Mouse (Mus musculus): ENCODE results near the gene Agtpbp1. TPM values are rescaled to one million over a fixed set of nuclear protein-coding genes. Genes with fewer than 3 reads are reported as not detected.
"Not testable (repeated sequence)": the region's sequence is repeated elsewhere in the genome, so short reads cannot be mapped to it uniquely, and the experiment has no call there.

The Agtpbp1 gene
- polyA plus RNA-seq, 1 experiment from 2014 or later, result 44.7 TPM

GRCm38 (mm10) chr13:59605221-59605922, 20.3 kb upstream of the Agtpbp1 start:
- peaks cover 84% of the 10 kb centered on the region for H3K36me3 ChIP-seq

DNA sequence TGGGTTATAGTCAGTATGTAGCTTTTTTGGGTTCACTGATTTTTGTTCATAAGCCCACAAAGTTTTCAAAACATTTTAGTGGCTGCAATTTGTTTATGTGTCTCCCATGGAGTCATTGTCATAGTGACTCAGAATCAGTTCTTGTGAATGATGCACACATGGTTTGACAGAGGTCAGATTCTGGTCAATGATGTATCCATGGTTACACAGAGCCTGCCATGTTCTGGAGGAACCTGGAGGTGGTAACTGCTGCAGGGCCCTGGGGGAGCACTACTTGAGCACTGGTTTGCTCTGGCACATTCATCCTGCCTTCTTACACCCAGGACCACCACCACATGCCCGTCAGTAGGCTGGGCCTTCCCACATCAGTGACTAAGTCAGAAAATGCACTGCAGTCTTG, 19.5 kb upstream of the Agtpbp1 start:
- H3K4me2 ChIP-seq (replicated peaks), result no peak overlapping the region
- H3K4me3 ChIP-seq, result no peak overlapping the region
- no peaks in the 10 kb centered on the region for H3K27me3 ChIP-seq (replicated peaks)
- no peaks in the 10 kb centered on the region for H3K4me1 ChIP-seq
- no peak overlapping the region for H3K9ac ChIP-seq
- H3K36me3 ChIP-seq, result peaks cover 83% of the 10 kb centered on the region
- no peaks in the 10 kb centered on the region for H3K9me3 ChIP-seq
- WGBS, result 60% methylated on average over 1 of the region's 1 CpGs
- no peak overlapping the region for H3K27ac ChIP-seq
- no peak for ATAC-seq (ENCODE audit: low FRiP score, low read depth)

More at GRCm38 (mm10) chr13:59605221-59605922, 20.3 kb upstream of the Agtpbp1 start:
- Histone ChIP-seq H3K9me3 (no peaks in the 10 kb centered on the region), H3K4me3 (no peak overlapping the region), H3K4me2 (replicated peaks) (no peak overlapping the region), H3K27ac (no peak overlapping the region), H3K27me3 (replicated peaks) (no peaks in the 10 kb centered on the region), H3K4me1 (no peaks in the 10 kb centered on the region), H3K9ac (no peak overlapping the region)
- WGBS, result 83% methylated on average over 10 of the region's 10 CpGs
- ATAC-seq (ENCODE audit: low FRiP score, low read depth), result no peak

GRCm38 (mm10) chr13:59603096-59603495, 18.1 kb upstream of the Agtpbp1 start:
- no peak overlapping the region for H3K4me2 ChIP-seq (replicated peaks)
- H3K27ac ChIP-seq, result no peak overlapping the region
- H3K36me3 ChIP-seq, result peaks cover 74% of the 10 kb centered on the region
- no peak overlapping the region for H3K4me3 ChIP-seq
- no peaks in the 10 kb centered on the region for H3K27me3 ChIP-seq (replicated peaks)
- ATAC-seq (ENCODE audit: low FRiP score, low read depth), result no peak
- no peak overlapping the region for H3K9ac ChIP-seq
- 93% methylated on average over 5 of the region's 5 CpGs for WGBS
- no peaks in the 10 kb centered on the region for H3K9me3 ChIP-seq
- H3K4me1 ChIP-seq, result no peaks in the 10 kb centered on the region

- no peak for ATAC-seq (ENCODE audit: low FRiP score, low read depth)
- WGBS, result 93% methylated on average over 1 of the region's 1 CpGs
- H3K9me3 ChIP-seq, result no peaks in the 10 kb centered on the region
- H3K27me3 ChIP-seq (replicated peaks), result no peaks in the 10 kb centered on the region
- no peak overlapping the region for H3K27ac ChIP-seq
- peaks cover 77% of the 10 kb centered on the region for H3K36me3 ChIP-seq
- H3K4me2 ChIP-seq (replicated peaks), result no peak overlapping the region
- H3K4me3 ChIP-seq, result no peak overlapping the region
- H3K9ac ChIP-seq, result no peak overlapping the region
- peaks cover 6% of the 10 kb centered on the region for H3K4me1 ChIP-seq
These were observed 7.6 kb upstream of the Agtpbp1 start for GRCm38 (mm10) chr13:59592630-59593029.

- 97% methylated on average over 3 of the region's 3 CpGs for WGBS
- H3K36me3 ChIP-seq, result peaks cover 82% of the 10 kb centered on the region
- H3K4me1 ChIP-seq, result peaks cover 11% of the 10 kb centered on the region
These were observed 7.0 kb upstream of the Agtpbp1 start for GRCm38 (mm10) chr13:59592058-59592457.

DNA sequence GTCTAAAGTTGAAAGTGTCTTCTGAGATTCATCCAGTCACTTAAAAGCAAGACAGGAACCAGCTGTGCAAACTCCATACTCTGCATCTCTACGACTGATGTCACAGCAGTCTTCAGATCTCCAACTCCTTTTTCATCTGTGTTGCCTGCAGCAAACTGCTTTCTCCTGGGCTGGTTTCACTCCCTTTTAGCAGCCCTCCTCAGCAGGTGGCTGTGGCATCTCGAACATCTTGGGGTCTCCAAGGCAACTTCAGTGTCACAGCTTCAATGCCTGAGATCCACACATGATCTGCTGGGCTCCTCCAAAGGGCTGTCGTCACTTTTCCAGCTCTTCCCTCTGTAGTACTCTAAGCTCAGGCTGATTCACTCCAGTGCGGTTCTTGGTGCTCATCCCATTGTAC, 5.7 kb upstream of the Agtpbp1 start:
- H3K4me2 ChIP-seq (replicated peaks), result no peak overlapping the region
- H3K27ac ChIP-seq, result no peak overlapping the region
- ATAC-seq (ENCODE audit: low FRiP score, low read depth), result no peak
- no peaks in the 10 kb centered on the region for H3K27me3 ChIP-seq (replicated peaks)
- peaks cover 24% of the 10 kb centered on the region for H3K4me1 ChIP-seq
- no peaks in the 10 kb centered on the region for H3K9me3 ChIP-seq
- no peak overlapping the region for H3K4me3 ChIP-seq
- H3K9ac ChIP-seq, result no peak overlapping the region
- H3K36me3 ChIP-seq, result peaks cover 73% of the 10 kb centered on the region
- 89% methylated on average over 4 of the region's 4 CpGs for WGBS

More at GRCm38 (mm10) chr13:59592058-59592457, 7.0 kb upstream of the Agtpbp1 start:
- not testable (repeated sequence) for H3K9ac ChIP-seq; H3K4me3 ChIP-seq; H3K9me3 ChIP-seq; H3K27ac ChIP-seq; H3K4me2 ChIP-seq (replicated peaks); H3K27me3 ChIP-seq (replicated peaks); ATAC-seq (ENCODE audit: low FRiP score, low read depth)

GRCm38 (mm10) chr13:59589672-59590071, 4.6 kb upstream of the Agtpbp1 start:
- Histone ChIP-seq H3K4me3 (no peak overlapping the region), H3K9ac (no peak overlapping the region), H3K4me1 (peaks cover 25% of the 10 kb centered on the region), H3K27ac (no peak overlapping the region), H3K27me3 (replicated peaks) (no peaks in the 10 kb centered on the region), H3K36me3 (peaks cover 69% of the 10 kb centered on the region), H3K9me3 (no peaks in the 10 kb centered on the region), H3K4me2 (replicated peaks) (no peak overlapping the region)
- ATAC-seq (ENCODE audit: low FRiP score, low read depth), result no peak
- WGBS, result 87% methylated on average over 4 of the region's 4 CpGs

- Histone ChIP-seq H3K4me1 (peaks cover 30% of the 10 kb centered on the region), H3K4me2 (replicated peaks) (peak overlapping the region; percentile 93), H3K36me3 (peaks cover 47% of the 10 kb centered on the region), H3K27ac (no peak overlapping the region), H3K9me3 (no peaks in the 10 kb centered on the region), H3K27me3 (replicated peaks) (no peaks in the 10 kb centered on the region), H3K4me3 (no peak overlapping the region), H3K9ac (no peak overlapping the region)
- WGBS, result 97% methylated on average over 2 of the region's 2 CpGs
- ATAC-seq (ENCODE audit: low FRiP score, low read depth), result no peak
These were observed 2.2 kb upstream of the Agtpbp1 start for GRCm38 (mm10) chr13:59587201-59587600.

- under 1% methylated on average over 28 of the region's 28 CpGs for WGBS
These were observed 600 bp upstream of the Agtpbp1 start for GRCm38 (mm10) chr13:59585648-59586005.

DNA sequence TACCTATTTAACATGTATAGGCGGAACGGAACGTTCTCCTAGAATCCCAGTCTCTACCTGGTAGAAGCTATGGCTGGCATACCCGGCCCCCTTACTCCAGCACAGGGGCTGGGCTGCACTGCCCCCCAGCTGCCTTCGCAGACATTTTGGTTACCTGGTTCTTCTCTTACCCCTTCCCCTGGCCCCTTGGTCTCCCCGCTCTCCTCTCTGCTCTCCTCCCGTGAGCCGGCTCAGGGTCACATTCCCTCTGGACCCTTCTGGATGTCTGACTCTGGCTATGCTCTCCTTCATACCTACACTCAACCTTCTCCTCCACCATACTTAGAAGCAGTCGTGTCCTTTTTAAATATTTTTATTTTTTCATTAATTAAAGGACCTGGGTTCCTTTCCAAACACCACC, 546 bp downstream of the Agtpbp1 start:
- peak overlapping the region; percentile 66 for H3K9ac ChIP-seq
- peak overlapping the region; percentile 93 for H3K4me2 ChIP-seq (replicated peaks)
- H3K27me3 ChIP-seq (replicated peaks), result no peaks in the 10 kb centered on the region
- ATAC-seq (ENCODE audit: low FRiP score, low read depth), result peak; percentile 64
- H3K4me1 ChIP-seq, result peaks cover 30% of the 10 kb centered on the region
- H3K36me3 ChIP-seq, result peaks cover 21% of the 10 kb centered on the region
- WGBS, result 4% methylated on average over 9 of the region's 9 CpGs
- no peaks in the 10 kb centered on the region for H3K9me3 ChIP-seq
- peak overlapping the region; percentile 90 for H3K4me3 ChIP-seq
- H3K27ac ChIP-seq, result peak overlapping the region; percentile 37; the same call in 1 of the 2 replicates

More at GRCm38 (mm10) chr13:59585648-59586005, 600 bp upstream of the Agtpbp1 start:
- peak overlapping the region; percentile 92 for H3K9ac ChIP-seq
- no peaks in the 10 kb centered on the region for H3K27me3 ChIP-seq (replicated peaks)
- H3K4me2 ChIP-seq (replicated peaks), result peak overlapping the region; percentile 93
- no peak; the same call in 1 of the 2 replicates for ATAC-seq (ENCODE audit: low FRiP score, low read depth)
- H3K36me3 ChIP-seq, result peaks cover 33% of the 10 kb centered on the region
- H3K27ac ChIP-seq, result peak overlapping the region; percentile 26; the same call in 1 of the 2 replicates
- H3K4me3 ChIP-seq, result peak overlapping the region; percentile 90
- H3K9me3 ChIP-seq, result no peaks in the 10 kb centered on the region
- peaks cover 30% of the 10 kb centered on the region for H3K4me1 ChIP-seq

DNA sequence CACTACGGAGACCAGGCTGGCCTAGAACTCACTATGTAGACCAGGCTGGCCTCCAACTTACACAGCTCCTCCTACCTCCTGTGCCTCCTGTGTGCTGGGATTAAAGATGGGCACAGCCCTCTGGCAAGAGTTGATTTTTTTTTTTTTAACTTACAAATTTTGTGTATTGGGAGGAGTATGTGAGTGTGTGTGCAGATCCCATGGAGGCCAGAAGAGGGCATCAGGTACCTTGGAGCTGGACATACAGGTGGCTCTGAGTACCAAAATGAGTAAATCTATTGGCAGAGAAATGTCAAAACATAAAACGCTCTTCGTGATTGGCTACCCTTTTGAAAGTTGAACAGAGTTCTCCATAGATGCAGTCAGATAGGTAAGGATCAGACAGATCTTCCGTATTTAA, 4.1 kb downstream of the Agtpbp1 start:
- no peak for ATAC-seq (ENCODE audit: low FRiP score, low read depth)
- Histone ChIP-seq H3K27me3 (replicated peaks) (no peaks in the 10 kb centered on the region), H3K4me1 (peaks cover 9% of the 10 kb centered on the region), H3K9me3 (no peaks in the 10 kb centered on the region), H3K4me3 (no peak overlapping the region), H3K4me2 (replicated peaks) (no peak overlapping the region), H3K27ac (no peak overlapping the region), H3K36me3 (no peaks in the 10 kb centered on the region), H3K9ac (no peak overlapping the region)
- WGBS, result 97% methylated on average over 4 of the region's 4 CpGs

DNA sequence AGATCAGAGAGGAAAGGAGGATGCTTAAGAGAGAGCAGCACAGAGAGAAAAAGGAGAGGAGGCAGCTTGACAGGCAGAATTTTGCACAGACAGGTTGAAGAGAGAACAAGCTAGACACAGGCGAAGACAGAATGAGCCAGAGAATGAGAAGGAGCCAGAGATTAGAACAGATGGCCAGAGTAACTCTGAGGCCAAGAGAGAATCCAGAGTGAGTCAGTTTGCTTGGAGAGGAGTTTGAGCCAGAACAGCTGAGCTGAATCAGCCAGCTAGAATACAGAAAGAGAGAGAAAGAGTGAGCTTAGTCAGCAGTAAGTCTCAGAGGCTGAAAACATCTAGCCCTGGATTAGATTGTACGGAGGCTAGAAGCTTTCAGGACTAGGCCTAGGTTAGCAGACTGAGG, 12.5 kb downstream of the Agtpbp1 start:
- no peaks in the 10 kb centered on the region for H3K36me3 ChIP-seq
- no peak overlapping the region for H3K9ac ChIP-seq
- H3K9me3 ChIP-seq, result no peaks in the 10 kb centered on the region
- no peak for ATAC-seq (ENCODE audit: low FRiP score, low read depth)
- no peaks in the 10 kb centered on the region for H3K27me3 ChIP-seq (replicated peaks)
- H3K4me2 ChIP-seq (replicated peaks), result no peak overlapping the region
- no peak overlapping the region for H3K27ac ChIP-seq
- H3K4me1 ChIP-seq, result no peaks in the 10 kb centered on the region
- WGBS, result 89% methylated on average over 2 of the region's 2 CpGs
- no peak overlapping the region for H3K4me3 ChIP-seq

- H3K4me2 ChIP-seq (replicated peaks), result no peak overlapping the region
- H3K27me3 ChIP-seq (replicated peaks), result no peaks in the 10 kb centered on the region
- H3K9ac ChIP-seq, result no peak overlapping the region
- WGBS, result 91% methylated on average over 6 of the region's 6 CpGs
- no peak for ATAC-seq (ENCODE audit: low FRiP score, low read depth)
- no peaks in the 10 kb centered on the region for H3K36me3 ChIP-seq
- H3K9me3 ChIP-seq, result no peaks in the 10 kb centered on the region
- H3K4me1 ChIP-seq, result no peaks in the 10 kb centered on the region
- H3K4me3 ChIP-seq, result no peak overlapping the region
- H3K27ac ChIP-seq, result no peak overlapping the region
These were observed 13.9 kb downstream of the Agtpbp1 start for GRCm38 (mm10) chr13:59571107-59571506.
